Mouse (Mus musculus) kidney, postnatal 0 days (tissue): ENCODE data around the gene Gm2115. TPM values are rescaled to one million over a fixed set of nuclear protein-coding genes. Genes with fewer than 3 reads are reported as not detected.
A peak's percentile ranks its signal among the peaks of the same experiment; 100 is the strongest.

Experiments
- ATAC-seq: fragments of 200-750 bp; cut with Nextera tagmentation; replicated peaks from 2 replicates; pipeline ENCODE4 v1.8.0; 2017; ENCODE audit warnings: low read depth, moderate number of reproducible peaks, moderate TSS enrichment, moderate library complexity; ENCODE audit not compliant: low FRiP score
- DNase-seq: peaks from one replicate; pipeline ENCODE4 v3.0.0-alpha.2; 2016; ENCODE audit warnings: low spot score
- H3K27ac ChIP-seq: fragments of 300-500 bp; sonication (generic); 2 replicates; pipeline ENCODE4 v1.5.1; 2014; ENCODE audit warnings: mild to moderate bottlenecking
- H3K27me3 ChIP-seq: fragments of 300-500 bp; sonication (generic); 2 replicates; pipeline ENCODE4 v1.6.1; 2014; ENCODE audit warnings: low read length, mixed read lengths; ENCODE audit not compliant: insufficient read depth
- H3K36me3 ChIP-seq: fragments of 300-500 bp; sonication (generic); 2 replicates; pipeline ENCODE4 v1.6.1; 2014; ENCODE audit warnings: low read length, mixed read lengths; ENCODE audit not compliant: insufficient read depth
- H3K4me1 ChIP-seq: fragments of 300-500 bp; sonication (generic); replicated peaks from 2 replicates; pipeline ENCODE4 v1.6.1; 2014; ENCODE audit warnings: antibody characterized with exemption, low read length, mixed read lengths; ENCODE audit not compliant: insufficient read depth
- H3K4me2 ChIP-seq: fragments of 300-500 bp; sonication (generic); 2 replicates; pipeline ENCODE4 v1.6.1; 2014; ENCODE audit warnings: mild to moderate bottlenecking, low read length, moderate library complexity, mixed read lengths
- H3K4me3 ChIP-seq: fragments of 300-500 bp; sonication (generic); replicated peaks from 2 replicates; pipeline ENCODE4 v1.5.1; 2014; ENCODE audit warnings: low read depth, low read length
- H3K9ac ChIP-seq: fragments of 300-500 bp; sonication (generic); 2 replicates; pipeline ENCODE4 v1.6.1; 2014; ENCODE audit warnings: low read depth, low read length
- H3K9me3 ChIP-seq: fragments of 300-500 bp; sonication (generic); replicated peaks from 2 replicates; pipeline ENCODE4 v1.6.1; 2016; ENCODE audit warnings: low read length, inconsistent platforms, mixed read lengths
- CTCF ChIP-seq: IDR thresholded peaks from 2 replicates; pipeline ENCODE4 v1.5.1; 2016; ENCODE audit warnings: antibody characterized with exemption, low read depth, mild to moderate bottlenecking, moderate library complexity
- WGBS: fragments of 180-500 bp; shearing (Covaris S2); extraction: QIAGEN DNeasy Blood & Tissue Kit; methylation state at CpG from one replicate; pipeline ENCODE4 v1.1.7; 2014; 5-methylcytosine and 5-hydroxymethylcytosine counted together
- polyA plus RNA-seq: library from polyadenylated mRNA; unstranded; fragments of >200 nt; fragmentation: Nextera tagmentation; extraction: Ambion mirVana; gene quantifications from 2 replicates; pipeline ENCODE4 v1.2.1, GENCODE M21; 2015

Gm2115 gene
- polyA plus RNA-seq, 1 experiment from 2014 or later, result 0.91 TPM

DNA sequence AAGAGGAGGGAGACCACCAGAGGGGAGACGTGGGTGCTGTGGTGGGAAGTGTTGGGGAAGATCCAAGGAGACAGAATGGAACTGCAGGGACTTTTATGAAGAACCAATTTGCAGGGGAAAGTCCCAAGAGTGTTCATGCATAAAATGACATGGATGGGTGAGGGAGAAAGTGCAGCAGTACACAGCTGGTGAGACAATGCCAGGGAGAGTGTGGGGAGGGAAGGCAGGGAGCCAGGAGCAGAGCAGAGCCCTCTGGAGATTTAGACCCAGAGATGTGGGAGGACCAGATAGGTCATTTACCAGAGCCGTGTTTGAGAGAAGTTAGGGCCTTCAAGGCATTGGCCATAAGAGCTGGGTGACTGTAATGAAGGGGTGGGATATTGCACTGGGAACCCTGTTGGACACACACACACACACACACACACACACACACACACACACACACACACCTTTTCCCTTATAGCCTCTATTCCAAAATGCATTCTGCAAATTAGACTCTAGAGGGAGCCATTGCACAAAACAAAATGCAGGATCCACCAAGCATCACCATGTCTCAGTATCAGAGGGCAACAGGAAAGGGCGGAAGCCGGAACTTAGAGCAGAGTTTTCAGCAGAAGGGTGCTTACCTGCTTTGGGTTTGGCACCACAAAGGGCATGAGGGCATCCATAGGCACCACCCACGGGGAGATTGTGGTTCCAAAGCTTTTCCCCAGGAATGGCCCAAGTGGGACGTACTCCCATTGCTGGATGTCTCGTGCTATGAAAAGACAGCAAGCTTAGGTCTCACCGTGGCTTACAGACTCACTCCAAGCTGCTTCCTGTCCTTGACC is 65.5 kb downstream of the Gm2115 start:
- no peak overlapping the region for H3K4me3 ChIP-seq
- no peak overlapping the region for H3K4me2 ChIP-seq
- no peaks in the 10 kb centered on the region for H3K4me1 ChIP-seq
- no peaks in the 10 kb centered on the region for H3K27me3 ChIP-seq
- H3K27ac ChIP-seq, result no peak overlapping the region
- ATAC-seq (peak; percentile 73), DNase-seq (peak; percentile 84)
- no peaks in the 10 kb centered on the region for H3K9me3 ChIP-seq
- TF ChIP-seq CTCF, result peak; percentile 91
- WGBS, result 39% methylated on average over 8 of the region's 8 CpGs
- H3K9ac ChIP-seq, result no peak overlapping the region
- no peaks in the 10 kb centered on the region for H3K36me3 ChIP-seq

DNA sequence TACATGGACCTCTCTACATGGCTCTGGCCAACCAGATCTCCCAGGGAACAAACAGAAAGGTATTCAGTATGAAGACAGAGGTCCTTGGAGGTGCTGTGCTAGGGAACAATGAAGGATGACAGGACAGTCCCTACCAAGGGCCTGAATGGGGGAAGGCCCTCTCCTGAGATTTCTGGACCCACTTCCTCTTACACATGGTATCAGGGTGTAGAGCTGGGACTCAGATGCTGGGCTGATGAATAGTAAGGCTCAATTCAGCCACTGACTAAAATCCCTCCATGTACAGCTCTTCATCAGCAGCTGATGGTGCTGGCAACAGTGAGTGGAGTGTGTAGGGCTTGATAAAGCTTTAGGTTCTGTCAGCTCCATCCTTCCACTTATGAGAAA is 66.2 kb downstream of the Gm2115 start:
- Histone ChIP-seq H3K27ac (no peak overlapping the region), H3K4me1 (no peaks in the 10 kb centered on the region), H3K27me3 (no peaks in the 10 kb centered on the region), H3K9me3 (no peaks in the 10 kb centered on the region), H3K4me2 (no peak overlapping the region), H3K4me3 (no peak overlapping the region), H3K9ac (no peak overlapping the region), H3K36me3 (no peaks in the 10 kb centered on the region)
- no peak for TF ChIP-seq CTCF
- 0 out of 2 replicates have a peak, but pooled peaks have one; percentile 19 for ATAC-seq
- DNase-seq, result no peak

DNA sequence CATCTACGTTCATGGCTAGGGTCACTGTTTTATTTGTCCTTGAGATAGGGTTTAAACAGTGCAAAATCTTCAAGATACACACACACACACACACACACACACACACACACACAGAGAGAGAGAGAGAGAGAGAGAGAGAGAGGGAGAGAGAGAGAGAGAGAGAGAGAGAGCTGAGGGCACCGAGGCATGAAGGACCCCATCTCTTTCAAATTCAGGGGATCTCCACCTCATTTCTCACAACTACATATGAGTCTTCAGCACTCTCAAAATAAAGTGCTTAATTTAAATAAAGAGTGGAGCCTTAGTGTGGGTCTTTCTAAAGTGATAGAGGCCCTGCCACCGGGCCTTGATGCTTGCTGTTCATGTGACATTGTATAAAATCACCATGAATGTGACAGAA is 67.2 kb downstream of the Gm2115 start:
- no peak overlapping the region for H3K9ac ChIP-seq
- H3K4me3 ChIP-seq, result no peak overlapping the region
- ATAC-seq (no peak), DNase-seq (no peak)
- no peaks in the 10 kb centered on the region for H3K36me3 ChIP-seq
- H3K27ac ChIP-seq, result no peak overlapping the region
- WGBS, result 85% methylated on average over 3 of the region's 3 CpGs
- no peak for TF ChIP-seq CTCF
- no peaks in the 10 kb centered on the region for H3K9me3 ChIP-seq
- H3K4me1 ChIP-seq, result no peaks in the 10 kb centered on the region
- H3K27me3 ChIP-seq, result no peaks in the 10 kb centered on the region
- no peak overlapping the region for H3K4me2 ChIP-seq

DNA sequence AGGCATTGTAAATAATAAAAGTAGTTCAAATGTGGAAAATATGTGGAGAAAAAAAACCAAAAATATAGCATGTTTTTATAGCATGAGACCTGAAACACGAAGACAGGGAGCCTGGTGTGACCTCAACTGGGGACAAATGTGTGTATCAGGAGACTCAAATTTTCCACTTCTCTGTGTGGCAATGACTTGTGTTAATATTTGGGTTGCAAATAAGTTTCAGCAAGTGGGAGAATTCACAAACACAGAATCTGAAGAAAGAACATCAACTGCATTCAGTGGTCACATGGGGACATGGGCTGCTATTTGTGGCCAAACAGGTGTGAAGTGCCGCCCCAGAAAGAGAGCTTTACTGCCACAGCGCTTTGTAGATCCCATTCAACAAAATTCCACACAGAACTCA is 67.9 kb downstream of the Gm2115 start:
- no peaks in the 10 kb centered on the region for H3K36me3 ChIP-seq
- no peak for TF ChIP-seq CTCF
- WGBS, result 83% methylated on average over 3 of the region's 3 CpGs

DNA sequence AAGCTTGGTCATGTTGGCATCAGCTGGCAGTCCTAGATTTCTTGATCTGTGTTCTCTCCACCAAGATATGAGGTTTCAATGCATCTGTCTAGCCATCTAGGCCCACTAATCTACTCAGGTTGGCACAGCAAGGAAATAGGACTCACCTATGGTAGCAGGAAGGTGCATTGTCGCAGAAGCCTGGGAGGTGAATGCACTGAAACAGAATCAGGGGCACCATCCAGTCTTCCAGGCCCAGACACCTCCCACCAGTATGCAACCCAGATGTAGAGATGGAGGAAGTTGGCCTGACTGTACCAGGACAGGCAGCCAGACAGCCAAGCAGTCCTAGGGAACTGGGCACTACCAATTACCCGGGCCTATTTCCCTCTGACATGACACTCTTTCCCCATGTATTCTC is 71.9 kb downstream of the Gm2115 start:
- no peaks in the 10 kb centered on the region for H3K36me3 ChIP-seq
- no peaks in the 10 kb centered on the region for H3K27me3 ChIP-seq
- no peak overlapping the region for H3K9ac ChIP-seq
- no peaks in the 10 kb centered on the region for H3K9me3 ChIP-seq
- ATAC-seq (no peak), DNase-seq (no peak)
- H3K4me2 ChIP-seq, result no peak overlapping the region
- no peak for TF ChIP-seq CTCF
- H3K4me3 ChIP-seq, result no peak overlapping the region
- no peak overlapping the region for H3K27ac ChIP-seq
- WGBS, result 100% methylated on average over 2 of the region's 2 CpGs
- no peaks in the 10 kb centered on the region; the same call in 1 of the 2 replicates for H3K4me1 ChIP-seq

More for the DNA sequence above, 67.9 kb downstream of the Gm2115 start:
- DNase-seq, result no peak
- H3K9me3 ChIP-seq, result no peaks in the 10 kb centered on the region
- no peak overlapping the region for H3K4me2 ChIP-seq
- ATAC-seq, result no peak
- H3K4me1 ChIP-seq, result no peaks in the 10 kb centered on the region
- no peak overlapping the region for H3K9ac ChIP-seq
- no peak overlapping the region for H3K27ac ChIP-seq
- H3K4me3 ChIP-seq, result no peak overlapping the region
- no peaks in the 10 kb centered on the region for H3K27me3 ChIP-seq

DNA sequence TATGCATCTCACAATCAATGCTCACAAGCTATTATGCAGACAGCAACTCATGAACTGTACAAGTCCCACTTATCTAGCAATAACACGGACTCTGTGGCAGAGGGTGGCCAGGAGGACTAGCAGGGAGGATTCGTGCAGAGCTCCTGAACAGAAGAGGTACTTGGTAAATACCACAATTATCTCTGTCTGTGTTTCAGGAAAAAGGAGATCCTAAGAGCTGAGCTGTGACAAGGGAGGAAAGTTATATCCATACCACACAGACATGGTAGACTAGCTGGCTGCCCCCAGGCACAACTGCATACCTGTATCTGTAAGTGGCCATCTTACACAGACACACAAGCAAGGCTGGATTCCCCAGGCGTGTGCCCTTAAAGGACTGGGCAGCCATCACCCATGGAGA is 72.6 kb downstream of the Gm2115 start:
- no peaks in the 10 kb centered on the region for H3K36me3 ChIP-seq
- ATAC-seq (no peak), DNase-seq (no peak)
- no peaks in the 10 kb centered on the region for H3K27me3 ChIP-seq
- H3K4me3 ChIP-seq, result no peak overlapping the region
- WGBS, result 92% methylated on average over 3 of the region's 3 CpGs
- no peak overlapping the region for H3K27ac ChIP-seq
- no peak for TF ChIP-seq CTCF
- H3K4me1 ChIP-seq, result no peaks in the 10 kb centered on the region; the same call in 1 of the 2 replicates
- no peaks in the 10 kb centered on the region for H3K9me3 ChIP-seq
- no peak overlapping the region for H3K4me2 ChIP-seq
- H3K9ac ChIP-seq, result no peak overlapping the region
